Mouse (Mus musculus): ENCODE results near the gene Zeb2. TPM values are rescaled to one million over a fixed set of nuclear protein-coding genes. Genes with fewer than 3 reads are reported as not detected.

The Zeb2 gene
- polyA plus RNA-seq, 1 experiment from 2014 or later, result 84.3 TPM

DNA sequence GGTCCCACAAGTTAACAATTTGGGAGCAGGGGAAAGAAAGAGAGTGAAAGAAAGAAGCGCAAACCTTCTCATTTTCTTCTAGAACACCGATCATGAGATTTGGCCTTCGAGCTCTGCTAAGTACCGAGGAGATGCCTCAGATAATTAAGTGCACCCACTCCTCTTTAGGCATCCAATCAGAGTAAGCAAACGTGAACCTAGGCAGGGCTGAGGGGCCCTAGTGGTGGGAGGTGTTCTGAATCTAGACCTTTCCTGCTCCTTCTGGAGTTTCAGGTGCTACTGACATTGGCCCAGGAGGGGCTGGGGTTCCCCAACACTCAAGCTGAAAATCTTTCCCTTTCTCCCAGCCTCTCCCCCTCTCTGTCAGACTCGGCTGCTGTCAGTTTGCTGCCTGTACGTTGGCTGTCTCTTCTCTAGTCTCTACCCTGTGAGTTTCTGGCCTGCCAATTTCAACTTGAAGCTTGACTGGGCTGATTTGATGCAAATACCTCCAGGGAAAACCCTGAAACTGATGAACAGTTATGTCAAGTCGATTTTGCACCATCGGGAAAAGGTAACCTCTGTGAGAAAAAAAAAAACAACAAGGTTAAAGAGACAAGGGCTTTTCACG lies 20.5 kb downstream of the Zeb2 start:
- Histone ChIP-seq H3K27ac (ENCODE audit: low read length) (peak overlapping the region; percentile 29), H3K4me3 (ENCODE audit: low read length) (no peak overlapping the region), H3K4me1 (replicated peaks; ENCODE audit: control insufficient read depth, insufficient read depth, low read length) (peaks cover 44% of the 10 kb centered on the region), H3K9ac (ENCODE audit: low read length) (0 out of 2 replicates have a peak overlapping the region, but pooled peaks have one; percentile 14), H3K9me3 (ENCODE audit: control insufficient read depth, low read length) (no peaks in the 10 kb centered on the region), H3K4me2 (ENCODE audit: low read depth, low read length) (no peak overlapping the region), H3K27me3 (ENCODE audit: control insufficient read depth, insufficient read depth, low read depth, low read length) (no peaks in the 10 kb centered on the region), H3K36me3 (ENCODE audit: control insufficient read depth, insufficient read depth, low read length) (0 out of 2 replicates have a peak, but pooled peaks cover 6% of the 10 kb centered on the region)
- no peak for ATAC-seq (ENCODE audit: low read depth)
- WGBS, result 39% methylated on average over 10 of the region's 10 CpGs

DNA sequence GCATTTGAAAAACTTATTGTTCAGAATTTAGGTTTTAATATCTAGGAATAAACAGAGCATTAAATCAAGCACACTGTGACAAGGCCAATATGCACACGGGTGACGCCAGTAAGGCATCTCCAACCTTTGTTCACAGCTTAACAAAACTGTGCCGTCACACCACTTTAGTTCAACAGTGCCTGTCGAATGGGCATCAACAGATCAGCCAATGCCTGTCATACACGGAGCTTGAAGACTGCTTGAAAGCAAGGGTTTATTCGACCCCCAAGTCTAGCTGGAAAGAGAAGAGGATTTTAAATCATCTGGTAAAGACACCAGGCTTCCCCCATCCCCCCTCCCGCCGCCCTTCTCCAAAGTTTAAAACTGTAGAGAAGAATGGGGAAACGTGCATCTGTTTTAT lies 21.4 kb downstream of the Zeb2 start:
- Histone ChIP-seq H3K9me3 (ENCODE audit: control insufficient read depth, low read length) (no peaks in the 10 kb centered on the region), H3K36me3 (ENCODE audit: control insufficient read depth, insufficient read depth, low read length) (0 out of 2 replicates have a peak, but pooled peaks cover 6% of the 10 kb centered on the region), H3K4me2 (ENCODE audit: low read depth, low read length) (no peak overlapping the region), H3K27ac (ENCODE audit: low read length) (no peak overlapping the region), H3K4me3 (ENCODE audit: low read length) (no peak overlapping the region), H3K27me3 (ENCODE audit: control insufficient read depth, insufficient read depth, low read depth, low read length) (no peaks in the 10 kb centered on the region), H3K4me1 (replicated peaks; ENCODE audit: control insufficient read depth, insufficient read depth, low read length) (peaks cover 37% of the 10 kb centered on the region), H3K9ac (ENCODE audit: low read length) (peak overlapping the region; percentile 39; the same call in 1 of the 2 replicates)
- ATAC-seq (ENCODE audit: low read depth), result 0 out of 2 replicates have a peak, but pooled peaks have one; percentile 17
- WGBS, result 37% methylated on average over 9 of the region's 9 CpGs

DNA sequence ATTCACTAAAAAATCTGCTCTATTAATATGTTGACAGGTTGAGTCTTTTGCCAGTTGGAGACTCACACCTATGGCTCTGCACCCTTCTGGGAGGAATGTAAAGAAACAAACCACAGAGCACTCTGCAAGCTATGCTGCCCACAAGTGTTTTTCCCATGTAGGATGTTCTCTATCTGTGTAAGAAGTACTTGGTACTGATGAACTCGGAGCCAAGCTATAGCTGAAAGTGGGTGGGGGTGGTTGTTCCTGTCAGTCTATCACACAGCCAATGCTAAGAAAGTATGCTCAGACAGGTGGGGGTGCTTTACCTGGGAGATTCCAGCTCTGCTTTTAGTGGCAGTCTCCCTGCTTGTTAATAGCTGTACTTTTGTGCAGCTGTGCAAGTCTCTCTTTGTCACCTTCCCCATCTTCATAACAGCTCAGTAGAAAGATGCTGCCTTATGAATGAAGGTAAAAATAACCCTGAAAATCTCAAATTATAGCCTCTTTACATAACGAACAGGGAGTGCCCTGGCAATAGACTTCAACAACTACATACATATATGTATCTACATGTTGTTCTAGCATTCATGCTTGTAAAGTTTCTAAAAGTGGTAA lies 22.7 kb downstream of the Zeb2 start:
- Histone ChIP-seq H3K4me1 (replicated peaks; ENCODE audit: control insufficient read depth, insufficient read depth, low read length) (peaks cover 29% of the 10 kb centered on the region), H3K4me2 (ENCODE audit: low read depth, low read length) (no peak overlapping the region), H3K9ac (ENCODE audit: low read length) (no peak overlapping the region), H3K27me3 (ENCODE audit: control insufficient read depth, insufficient read depth, low read depth, low read length) (no peaks in the 10 kb centered on the region), H3K36me3 (ENCODE audit: control insufficient read depth, insufficient read depth, low read length) (0 out of 2 replicates have a peak, but pooled peaks cover 6% of the 10 kb centered on the region), H3K4me3 (ENCODE audit: low read length) (no peak overlapping the region), H3K27ac (ENCODE audit: low read length) (no peak overlapping the region; the same call in 1 of the 2 replicates), H3K9me3 (ENCODE audit: control insufficient read depth, low read length) (no peaks in the 10 kb centered on the region)
- 49% methylated on average over 2 of the region's 2 CpGs for WGBS
- 0 out of 2 replicates have a peak, but pooled peaks have one; percentile 3 for ATAC-seq (ENCODE audit: low read depth)

DNA sequence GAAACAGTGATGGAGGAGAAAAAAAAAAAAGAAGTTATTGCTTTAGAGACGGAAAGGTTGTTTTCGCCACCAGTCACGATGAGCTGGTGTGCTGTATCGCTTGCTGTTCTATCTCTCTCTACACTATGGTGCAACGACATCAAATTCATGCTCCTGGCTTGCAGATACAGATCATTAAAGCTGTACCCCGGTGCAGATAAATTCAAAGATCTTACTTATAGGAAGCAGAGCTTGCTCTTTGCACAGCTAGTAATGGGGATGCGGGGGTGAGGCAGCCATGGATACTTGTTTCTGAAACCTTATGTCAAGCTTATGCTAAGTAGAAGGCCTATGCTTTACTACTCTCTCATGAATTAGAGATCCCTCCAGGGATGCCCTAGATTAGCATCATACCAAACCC lies 23.7 kb downstream of the Zeb2 start:
- WGBS, result 88% methylated on average over 7 of the region's 7 CpGs
- no peak for ATAC-seq (ENCODE audit: low read depth)
- no peak overlapping the region for H3K27ac ChIP-seq (ENCODE audit: low read length)

DNA sequence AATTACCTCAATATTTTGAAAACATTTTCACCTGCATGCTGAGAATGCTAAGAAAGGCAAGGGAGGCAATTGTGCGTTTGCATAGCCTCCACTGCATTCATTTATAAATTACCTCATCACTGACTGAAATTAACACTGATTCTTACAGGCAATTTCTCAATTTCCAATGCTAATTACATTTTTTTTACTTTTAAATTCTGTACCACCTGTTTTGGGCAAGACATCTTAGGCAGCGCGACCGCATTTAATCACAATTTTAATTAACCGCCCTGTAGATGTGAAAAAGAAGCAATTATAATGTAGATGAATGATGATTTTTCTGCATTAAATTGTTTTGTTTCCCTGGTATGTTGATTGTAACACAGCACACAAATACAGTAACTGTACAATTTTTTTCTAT lies 24.5 kb downstream of the Zeb2 start:
- Histone ChIP-seq H3K9me3 (ENCODE audit: control insufficient read depth, low read length) (no peaks in the 10 kb centered on the region), H3K36me3 (ENCODE audit: control insufficient read depth, insufficient read depth, low read length) (0 out of 2 replicates have a peak, but pooled peaks cover 6% of the 10 kb centered on the region), H3K27ac (ENCODE audit: low read length) (no peak overlapping the region), H3K4me2 (ENCODE audit: low read depth, low read length) (no peak overlapping the region), H3K27me3 (ENCODE audit: control insufficient read depth, insufficient read depth, low read depth, low read length) (no peaks in the 10 kb centered on the region), H3K4me1 (replicated peaks; ENCODE audit: control insufficient read depth, insufficient read depth, low read length) (peaks cover 24% of the 10 kb centered on the region), H3K4me3 (ENCODE audit: low read length) (no peak overlapping the region), H3K9ac (ENCODE audit: low read length) (no peak overlapping the region)
- 94% methylated on average over 5 of the region's 5 CpGs for WGBS
- ATAC-seq (ENCODE audit: low read depth), result no peak

More for the DNA sequence above, 23.7 kb downstream of the Zeb2 start:
- H3K4me2 ChIP-seq (ENCODE audit: low read depth, low read length), result no peak overlapping the region
- no peak overlapping the region for H3K9ac ChIP-seq (ENCODE audit: low read length)
- H3K4me3 ChIP-seq (ENCODE audit: low read length), result no peak overlapping the region
- H3K9me3 ChIP-seq (ENCODE audit: control insufficient read depth, low read length), result no peaks in the 10 kb centered on the region
- peaks cover 30% of the 10 kb centered on the region for H3K4me1 ChIP-seq (replicated peaks; ENCODE audit: control insufficient read depth, insufficient read depth, low read length)
- H3K36me3 ChIP-seq (ENCODE audit: control insufficient read depth, insufficient read depth, low read length), result 0 out of 2 replicates have a peak, but pooled peaks cover 6% of the 10 kb centered on the region
- no peaks in the 10 kb centered on the region for H3K27me3 ChIP-seq (ENCODE audit: control insufficient read depth, insufficient read depth, low read depth, low read length)

DNA sequence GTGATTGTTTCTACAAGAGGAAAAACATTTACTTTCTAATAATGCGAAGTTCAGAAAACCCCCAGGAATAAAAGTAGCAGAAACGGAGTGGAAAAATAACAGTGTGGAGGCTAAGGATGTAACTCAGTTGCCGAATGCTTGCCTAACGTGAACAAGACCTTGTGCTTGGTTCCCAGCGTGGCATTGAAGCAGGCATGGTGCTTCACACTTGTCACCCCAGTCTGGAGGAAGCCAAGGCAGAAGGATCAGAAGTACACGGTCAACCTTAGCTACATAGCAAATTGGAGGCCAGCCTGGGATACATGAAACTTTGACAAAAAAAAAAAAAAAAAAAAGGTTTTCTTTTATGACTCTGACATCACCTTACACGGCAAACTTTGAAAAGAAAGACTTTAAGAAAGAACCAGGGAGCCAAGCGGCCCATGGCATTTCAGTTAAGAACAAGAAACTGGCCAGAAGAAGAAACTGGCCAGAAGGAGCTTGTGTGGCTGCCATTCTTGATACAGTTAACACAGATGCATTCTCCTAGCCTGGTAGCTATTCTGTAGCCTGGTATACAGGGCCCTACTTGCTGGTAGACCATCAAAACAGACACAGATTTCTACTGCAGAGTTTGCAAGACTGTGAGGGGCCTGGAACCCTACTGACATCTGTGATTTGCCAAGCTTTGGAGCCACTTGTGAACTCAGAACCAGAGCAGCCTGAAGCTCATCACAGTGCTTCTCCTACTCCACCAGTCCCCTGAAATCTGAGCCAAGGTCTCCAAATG lies 26.5 kb downstream of the Zeb2 start:
- WGBS, result 86% methylated on average over 8 of the region's 8 CpGs
- H3K9ac ChIP-seq (ENCODE audit: low read length), result no peak overlapping the region
- no peak overlapping the region for H3K4me2 ChIP-seq (ENCODE audit: low read depth, low read length)
- ATAC-seq (ENCODE audit: low read depth), result no peak
- 0 out of 2 replicates have a peak, but pooled peaks cover 6% of the 10 kb centered on the region for H3K36me3 ChIP-seq (ENCODE audit: control insufficient read depth, insufficient read depth, low read length)
- H3K27ac ChIP-seq (ENCODE audit: low read length), result no peak overlapping the region
- H3K27me3 ChIP-seq (ENCODE audit: control insufficient read depth, insufficient read depth, low read depth, low read length), result no peaks in the 10 kb centered on the region
- peaks cover 18% of the 10 kb centered on the region for H3K4me1 ChIP-seq (replicated peaks; ENCODE audit: control insufficient read depth, insufficient read depth, low read length)
- H3K4me3 ChIP-seq (ENCODE audit: low read length), result no peak overlapping the region
- H3K9me3 ChIP-seq (ENCODE audit: control insufficient read depth, low read length), result no peaks in the 10 kb centered on the region

DNA sequence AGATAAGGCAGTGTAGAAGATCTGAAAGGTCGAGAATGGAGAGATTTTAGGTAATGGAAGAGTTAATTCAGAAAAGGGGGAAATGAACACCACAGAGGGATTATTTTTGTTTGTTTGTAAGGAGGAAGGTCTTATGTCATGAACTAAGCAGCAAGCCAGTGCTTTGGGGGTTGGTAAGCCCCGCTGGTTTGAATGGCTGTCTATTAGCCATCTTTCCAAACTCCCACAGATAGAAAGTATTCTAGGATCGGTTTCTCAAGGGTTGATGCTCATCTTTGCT lies 28.0 kb downstream of the Zeb2 start:
- 51% methylated on average over 3 of the region's 3 CpGs for WGBS
- Histone ChIP-seq H3K9me3 (ENCODE audit: control insufficient read depth, low read length) (no peaks in the 10 kb centered on the region), H3K4me2 (ENCODE audit: low read depth, low read length) (no peak overlapping the region), H3K9ac (ENCODE audit: low read length) (no peak overlapping the region), H3K27ac (ENCODE audit: low read length) (no peak overlapping the region; the same call in 1 of the 2 replicates), H3K36me3 (ENCODE audit: control insufficient read depth, insufficient read depth, low read length) (0 out of 2 replicates have a peak, but pooled peaks cover 6% of the 10 kb centered on the region), H3K4me1 (replicated peaks; ENCODE audit: control insufficient read depth, insufficient read depth, low read length) (peaks cover 9% of the 10 kb centered on the region), H3K27me3 (ENCODE audit: control insufficient read depth, insufficient read depth, low read depth, low read length) (no peaks in the 10 kb centered on the region), H3K4me3 (ENCODE audit: low read length) (no peak overlapping the region)
- no peak for ATAC-seq (ENCODE audit: low read depth)

DNA sequence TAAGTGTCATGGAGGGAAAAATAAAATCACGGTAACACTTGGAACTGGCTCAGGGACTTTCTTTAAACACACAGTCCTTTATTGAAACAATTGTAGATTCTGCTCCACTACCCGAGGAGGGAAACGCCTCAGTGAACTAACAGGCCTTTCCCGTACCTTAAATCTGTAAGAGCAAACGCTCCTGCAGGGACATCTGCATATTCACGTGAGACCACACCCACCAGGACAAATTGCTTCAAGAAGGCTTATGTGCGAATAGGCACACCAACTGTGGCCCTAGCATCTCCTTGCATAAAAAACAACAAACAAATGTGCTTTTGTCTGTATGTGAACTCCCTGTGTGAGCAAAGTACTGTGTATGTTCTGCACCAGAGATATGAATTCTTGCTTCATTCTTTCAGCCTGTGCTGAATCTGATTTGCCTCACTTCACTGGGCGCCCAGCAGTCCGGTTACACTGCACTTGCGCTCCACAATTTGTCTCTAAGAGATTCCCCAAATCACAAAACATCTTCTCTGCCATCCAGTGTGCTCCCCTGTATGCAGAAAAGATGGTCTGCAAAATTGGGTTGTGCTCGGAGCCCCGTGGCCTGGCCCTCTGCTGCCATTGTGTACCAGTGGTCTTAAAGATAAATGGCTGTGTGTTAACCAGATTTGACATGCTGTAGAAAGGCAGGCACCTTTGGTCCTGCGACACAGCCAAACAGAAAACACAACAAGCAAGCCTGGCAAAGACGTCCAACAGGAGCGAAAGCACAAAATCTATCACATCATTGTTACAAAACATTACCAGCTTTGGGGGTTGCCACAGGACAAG lies 28.6 kb downstream of the Zeb2 start:
- H3K27ac ChIP-seq (ENCODE audit: low read length), result peak overlapping the region; percentile 23; the same call in 1 of the 2 replicates

More for the DNA sequence above, 28.6 kb downstream of the Zeb2 start:
- Histone ChIP-seq H3K4me2 (ENCODE audit: low read depth, low read length) (no peak overlapping the region), H3K4me3 (ENCODE audit: low read length) (no peak overlapping the region), H3K27me3 (ENCODE audit: control insufficient read depth, insufficient read depth, low read depth, low read length) (no peaks in the 10 kb centered on the region), H3K36me3 (ENCODE audit: control insufficient read depth, insufficient read depth, low read length) (0 out of 2 replicates have a peak, but pooled peaks cover 6% of the 10 kb centered on the region), H3K9me3 (ENCODE audit: control insufficient read depth, low read length) (no peaks in the 10 kb centered on the region), H3K9ac (ENCODE audit: low read length) (no peak overlapping the region), H3K4me1 (replicated peaks; ENCODE audit: control insufficient read depth, insufficient read depth, low read length) (peaks cover 11% of the 10 kb centered on the region)
- no peak for ATAC-seq (ENCODE audit: low read depth)
- WGBS, result 48% methylated on average over 15 of the region's 15 CpGs
